Mouse (Mus musculus) kidney, embryonic 16.5 days (tissue): ENCODE results near the gene Comtd1. TPM values are rescaled to one million over a fixed set of nuclear protein-coding genes. Genes with fewer than 3 reads are reported as not detected.

ENCODE experiments used
- ATAC-seq: fragments of 200-750 bp; cut with Nextera tagmentation; 2 replicates; pipeline ENCODE4 v1.8.0; 2017; ENCODE audit warnings: moderate TSS enrichment; ENCODE audit not compliant: low FRiP score, low TSS enrichment
- H3K27ac ChIP-seq: fragments of 300-500 bp; sonication (generic); 2 replicates; pipeline ENCODE4 v1.5.1; 2014; ENCODE audit warnings: low read length
- H3K27me3 ChIP-seq: fragments of 300-500 bp; sonication (generic); 2 replicates; pipeline ENCODE4 v1.6.1; 2014; ENCODE audit warnings: low read length, control low read depth, mixed read lengths; ENCODE audit not compliant: insufficient read depth
- H3K36me3 ChIP-seq: fragments of 300-500 bp; sonication (generic); 2 replicates; pipeline ENCODE4 v1.6.1; 2014; ENCODE audit warnings: low read length, control low read depth, mixed read lengths; ENCODE audit not compliant: insufficient read depth
- H3K4me1 ChIP-seq: fragments of 300-500 bp; sonication (generic); 2 replicates; pipeline ENCODE4 v1.6.1; 2014; ENCODE audit warnings: low read length, control low read depth, mixed read lengths; ENCODE audit not compliant: insufficient read depth
- H3K4me2 ChIP-seq: fragments of 300-500 bp; sonication (generic); replicated peaks from 2 replicates; pipeline ENCODE4 v1.6.1; 2014; ENCODE audit warnings: low read depth, low read length
- H3K4me3 ChIP-seq: fragments of 300-500 bp; sonication (generic); 2 replicates; pipeline ENCODE4 v1.5.1; 2014; ENCODE audit warnings: mild to moderate bottlenecking, low read length
- H3K9ac ChIP-seq: fragments of 300-500 bp; sonication (generic); replicated peaks from 2 replicates; pipeline ENCODE4 v1.6.1; 2014; ENCODE audit warnings: low read length
- H3K9me3 ChIP-seq: fragments of 300-500 bp; sonication (generic); 2 replicates; pipeline ENCODE4 v1.6.1; 2016; ENCODE audit warnings: low read length, control low read depth
- WGBS: fragments of 180-500 bp; shearing (Covaris S2); extraction: QIAGEN DNeasy Blood & Tissue Kit; methylation state at CpG from one replicate; pipeline ENCODE4 v1.1.7; 2014; 5-methylcytosine and 5-hydroxymethylcytosine counted together
- polyA plus RNA-seq: library from polyadenylated mRNA; unstranded; fragments of >200 nt; fragmentation: Nextera tagmentation; extraction: Ambion mirVana; gene quantifications from 2 replicates; pipeline ENCODE4 v1.2.1, GENCODE M21; 2015

The Comtd1 gene
- polyA plus RNA-seq, 1 experiment from 2014 or later = 36.2 TPM

GRCm38 (mm10) chr14:21853456-21854109 is 4.8 kb upstream of the Comtd1 start:
- H3K4me1 ChIP-seq = peaks cover 25% of the 10 kb centered on the region
- WGBS = 9% methylated on average over 17 of the region's 17 CpGs
- peak overlapping the region; percentile 30 for H3K4me3 ChIP-seq
- 0 out of 2 replicates have a peak, but pooled peaks have one; percentile 28 for ATAC-seq
- no peaks in the 10 kb centered on the region for H3K27me3 ChIP-seq
- peak overlapping the region; percentile 57; the same call in 1 of the 2 replicates for H3K27ac ChIP-seq
- no peaks in the 10 kb centered on the region for H3K9me3 ChIP-seq
- H3K36me3 ChIP-seq = no peaks in the 10 kb centered on the region
- H3K9ac ChIP-seq = peak overlapping the region; percentile 50
- H3K4me2 ChIP-seq = peak overlapping the region; percentile 51

GRCm38 (mm10) chr14:21851996-21852791 is 3.4 kb upstream of the Comtd1 start:
- no peaks in the 10 kb centered on the region for H3K9me3 ChIP-seq
- H3K4me1 ChIP-seq = peaks cover 36% of the 10 kb centered on the region
- no peaks in the 10 kb centered on the region for H3K36me3 ChIP-seq
- no peak overlapping the region for H3K27ac ChIP-seq
- WGBS = 71% methylated on average over 16 of the region's 16 CpGs
- H3K4me2 ChIP-seq = no peak overlapping the region
- H3K9ac ChIP-seq = no peak overlapping the region
- no peaks in the 10 kb centered on the region for H3K27me3 ChIP-seq
- ATAC-seq = no peak
- H3K4me3 ChIP-seq = no peak overlapping the region

GRCm38 (mm10) chr14:21850419-21851127 is 1.8 kb upstream of the Comtd1 start:
- H3K9me3 ChIP-seq = no peaks in the 10 kb centered on the region
- 82% methylated on average over 24 of the region's 24 CpGs for WGBS
- no peak for ATAC-seq

GRCm38 (mm10) chr14:21849524-21850418 is 994 bp upstream of the Comtd1 start:
- Histone ChIP-seq H3K9me3 (no peaks in the 10 kb centered on the region), H3K27me3 (no peaks in the 10 kb centered on the region), H3K4me1 (peaks cover 31% of the 10 kb centered on the region), H3K4me2 (no peak overlapping the region), H3K4me3 (no peak overlapping the region), H3K36me3 (peaks cover 17% of the 10 kb centered on the region), H3K9ac (no peak overlapping the region), H3K27ac (no peak overlapping the region)
- WGBS = 85% methylated on average over 13 of the region's 13 CpGs
- ATAC-seq = no peak

More at GRCm38 (mm10) chr14:21850419-21851127, 1.8 kb upstream of the Comtd1 start:
- Histone ChIP-seq H3K4me1 (peaks cover 35% of the 10 kb centered on the region), H3K27ac (no peak overlapping the region), H3K4me2 (no peak overlapping the region), H3K27me3 (no peaks in the 10 kb centered on the region), H3K36me3 (peaks cover 11% of the 10 kb centered on the region), H3K4me3 (no peak overlapping the region), H3K9ac (no peak overlapping the region)

- peaks cover 17% of the 10 kb centered on the region for H3K4me1 ChIP-seq
- no peaks in the 10 kb centered on the region for H3K9me3 ChIP-seq
- H3K27ac ChIP-seq = peak overlapping the region; percentile 78
- ATAC-seq = peak; percentile 61
- no peaks in the 10 kb centered on the region for H3K27me3 ChIP-seq
- peak overlapping the region; percentile 77 for H3K9ac ChIP-seq
- H3K36me3 ChIP-seq = peaks cover 31% of the 10 kb centered on the region
- H3K4me2 ChIP-seq = peak overlapping the region; percentile 92
- under 1% methylated on average over 50 of the region's 50 CpGs for WGBS
- H3K4me3 ChIP-seq = peak overlapping the region; percentile 74
Measured at GRCm38 (mm10) chr14:21847381-21848165, 1.2 kb downstream of the Comtd1 start.

GRCm38 (mm10) chr14:21846827-21847380 is 1.9 kb downstream of the Comtd1 start:
- ATAC-seq = no peak
- no peak overlapping the region for H3K9ac ChIP-seq
- peak overlapping the region; percentile 78; the same call in 1 of the 2 replicates for H3K27ac ChIP-seq
- WGBS = 16% methylated on average over 10 of the region's 10 CpGs
- peaks cover 38% of the 10 kb centered on the region for H3K36me3 ChIP-seq
- H3K9me3 ChIP-seq = no peaks in the 10 kb centered on the region
- H3K27me3 ChIP-seq = no peaks in the 10 kb centered on the region
- H3K4me3 ChIP-seq = peak overlapping the region; percentile 74
- peak overlapping the region; percentile 92 for H3K4me2 ChIP-seq
- H3K4me1 ChIP-seq = peaks cover 17% of the 10 kb centered on the region

GRCm38 (mm10) chr14:21843263-21843662 is 5.5 kb downstream of the Comtd1 start:
- H3K4me3 ChIP-seq = no peak overlapping the region
- ATAC-seq = no peak
- no peaks in the 10 kb centered on the region for H3K27me3 ChIP-seq
- WGBS = 63% methylated on average over 6 of the region's 6 CpGs
- peaks cover 16% of the 10 kb centered on the region for H3K4me1 ChIP-seq
- no peak overlapping the region for H3K4me2 ChIP-seq
- H3K9me3 ChIP-seq = no peaks in the 10 kb centered on the region
- peaks cover 73% of the 10 kb centered on the region for H3K36me3 ChIP-seq
- no peak overlapping the region for H3K27ac ChIP-seq
- no peak overlapping the region for H3K9ac ChIP-seq

- peaks cover 4% of the 10 kb centered on the region for H3K4me1 ChIP-seq
- H3K27ac ChIP-seq = no peak overlapping the region
- peaks cover 86% of the 10 kb centered on the region for H3K36me3 ChIP-seq
- no peak for ATAC-seq
- no peak overlapping the region for H3K9ac ChIP-seq
- whole genome bisulfite sequencing = 86% methylated on average over 5 of the region's 5 CpGs
- no peaks in the 10 kb centered on the region for H3K9me3 ChIP-seq
- H3K4me2 ChIP-seq = no peak overlapping the region
- no peak overlapping the region for H3K4me3 ChIP-seq
- no peaks in the 10 kb centered on the region for H3K27me3 ChIP-seq
Measured at GRCm38 (mm10) chr14:21841819-21842592, 6.8 kb downstream of the Comtd1 start.
